ENCODE assay signal across 11 mouse cellular contexts in genomic region chr7:105480081-105480480, GRCm38 (mm10). TPM values are rescaled to one million over a fixed set of nuclear protein-coding genes. Genes with fewer than 3 reads are reported as not detected.
DNase-seq lines count a peak whose midpoint lies in the region; ATAC-seq and TF ChIP-seq lines count a peak whose summit lies in the region.
"Had no signal": no experiment of that assay in that cellular context is flagged by ENCODE, and none has a peak within 500 bp of the region (broad histone marks: within the 10 kb centered on the region; RNA-seq: fewer than 3 reads in every experiment).

No protein-coding gene starts in this region.

- 0 out of 2 replicates have a peak, but pooled peaks cover 5% of the 10 kb centered on the region for H3K27me3 ChIP-seq in kidney, embryonic 15.5 days
- no peaks in the 10 kb centered on the region for H3K27me3 ChIP-seq in limb, embryonic 15.5 days
- H3K27me3 ChIP-seq: Patski had no signal

- DNase-seq in kidney, postnatal 25 days: no peak
- DNase-seq in Muller cell, postnatal 12 days (ENCODE audit: inconsistent ontology term): peak; percentile 82
- peak; percentile 53 for DNase-seq in brain, embryonic 14.5 days (ENCODE audit: low read depth)
- DNase-seq in gastrocnemius, postnatal 25 days: no peak
- no peak for DNase-seq in right cerebral cortex, postnatal 14 days
- DNase-seq: right cerebral cortex, postnatal 4 days had no signal

- H3K9ac ChIP-seq in kidney, embryonic 15.5 days: no peak overlapping the region
- H3K9ac ChIP-seq in limb, embryonic 15.5 days: no peak overlapping the region

- no peaks in the 10 kb centered on the region for H3K9me3 ChIP-seq in kidney, embryonic 15.5 days (replicated peaks)
- H3K9me3 ChIP-seq in limb, embryonic 15.5 days: no peaks in the 10 kb centered on the region

- H3K27ac ChIP-seq in kidney, embryonic 15.5 days: no peak overlapping the region
- no peak overlapping the region for H3K27ac ChIP-seq in limb, embryonic 15.5 days

- H3K4me3 ChIP-seq in kidney, embryonic 15.5 days (replicated peaks): no peak overlapping the region
- no peak overlapping the region for H3K4me3 ChIP-seq in limb, embryonic 15.5 days
- H3K4me3 ChIP-seq: erythroblast, embryonic 14.5 days had no signal

- no peak for TF ChIP-seq CTCF in brain, embryonic 14.5 days (IDR thresholded peaks at IDR 0.05; ENCODE audit: borderline replicate concordance, extremely low read depth, insufficient read depth, insufficient read length)

- WGBS in kidney, embryonic 15.5 days: 69% methylated on average over 5 of the region's 5 CpGs
- 70% methylated on average over 5 of the region's 5 CpGs for WGBS in limb, embryonic 15.5 days

- ATAC-seq in kidney, embryonic 15.5 days (replicated peaks; ENCODE audit: low FRiP score): no peak
- no peak for ATAC-seq in limb, embryonic 15.5 days (ENCODE audit: insufficient number of reproducible peaks, low FRiP score, low TSS enrichment, low read depth)
- ATAC-seq: Patski had no signal

- TF ChIP-seq POLR2A in brain, embryonic 14.5 days (IDR thresholded peaks at IDR 0.05; ENCODE audit: borderline replicate concordance, extremely low read depth, insufficient read depth, insufficient read length, poor library complexity, severe bottlenecking): no peak

- H3K4me2 ChIP-seq in kidney, embryonic 15.5 days: peak overlapping the region; percentile 90
- peak overlapping the region; percentile 77 for H3K4me2 ChIP-seq in limb, embryonic 15.5 days

- no peaks in the 10 kb centered on the region for H3K36me3 ChIP-seq in kidney, embryonic 15.5 days
- H3K36me3 ChIP-seq in limb, embryonic 15.5 days: no peaks in the 10 kb centered on the region

- H3K4me1 ChIP-seq in kidney, embryonic 15.5 days: peaks cover 22% of the 10 kb centered on the region
- peaks cover 31% of the 10 kb centered on the region for H3K4me1 ChIP-seq in limb, embryonic 15.5 days

RNA-seq across cellular contexts. Expression of gene Cavin3, which starts 2.0 kb away (rescaled TPM):
- 53.4 and 72.0 TPM in 2 replicates for polyA plus RNA-seq in kidney, embryonic 15.5 days (2015; fragmentation: Nextera tagmentation; extraction: Ambion mirVana)
- polyA plus RNA-seq in brain, embryonic 14.5 days (2012; rRNA removed): 20.9 and 22.7 TPM in 2 replicates
- polyA plus RNA-seq in limb, embryonic 15.5 days (2015; fragmentation: Nextera tagmentation; extraction: Ambion mirVana): 141 and 162 TPM in 2 replicates
- 10 to 100 TPM; 14.3 to 19.6 TPM for total RNA-seq in gastrocnemius, postnatal 25 days (2021)

RNA-seq across cellular contexts. Expression of gene Cckbr, which starts 54.5 kb away (rescaled TPM):
- 0.58 and 0.62 TPM in 2 replicates for polyA plus RNA-seq in kidney, embryonic 15.5 days (2015; fragmentation: Nextera tagmentation; extraction: Ambion mirVana)
- polyA plus RNA-seq in brain, embryonic 14.5 days (2012; rRNA removed): 2.1 and 3.0 TPM in 2 replicates
- polyA plus RNA-seq in limb, embryonic 15.5 days (2015; fragmentation: Nextera tagmentation; extraction: Ambion mirVana): not detected in 2 replicates
- total RNA-seq in gastrocnemius, postnatal 25 days (2021): not detected
- polyA plus RNA-seq: erythroblast, embryonic 14.5 days; limb, embryonic 11.5 days; Patski had no signal

Comparison
In these comparisons a context has a peak if more than half of its experiments do, and no peak if none do; other contexts are left out.
1. DNase-seq: peak in Muller cell, postnatal 12 days (single experiment) and brain, embryonic 14.5 days (single experiment); none in kidney, postnatal 25 days (0 of 2), gastrocnemius, postnatal 25 days (single experiment) and right cerebral cortex, postnatal 14 days (single experiment).